Mouse (Mus musculus): ENCODE measurements around the gene 5730596B20Rik. TPM values are rescaled to one million over a fixed set of nuclear protein-coding genes. Genes with fewer than 3 reads are reported as not detected.

5730596B20Rik gene
- polyA plus RNA-seq, 1 experiment from 2014 or later, result not detected

DNA sequence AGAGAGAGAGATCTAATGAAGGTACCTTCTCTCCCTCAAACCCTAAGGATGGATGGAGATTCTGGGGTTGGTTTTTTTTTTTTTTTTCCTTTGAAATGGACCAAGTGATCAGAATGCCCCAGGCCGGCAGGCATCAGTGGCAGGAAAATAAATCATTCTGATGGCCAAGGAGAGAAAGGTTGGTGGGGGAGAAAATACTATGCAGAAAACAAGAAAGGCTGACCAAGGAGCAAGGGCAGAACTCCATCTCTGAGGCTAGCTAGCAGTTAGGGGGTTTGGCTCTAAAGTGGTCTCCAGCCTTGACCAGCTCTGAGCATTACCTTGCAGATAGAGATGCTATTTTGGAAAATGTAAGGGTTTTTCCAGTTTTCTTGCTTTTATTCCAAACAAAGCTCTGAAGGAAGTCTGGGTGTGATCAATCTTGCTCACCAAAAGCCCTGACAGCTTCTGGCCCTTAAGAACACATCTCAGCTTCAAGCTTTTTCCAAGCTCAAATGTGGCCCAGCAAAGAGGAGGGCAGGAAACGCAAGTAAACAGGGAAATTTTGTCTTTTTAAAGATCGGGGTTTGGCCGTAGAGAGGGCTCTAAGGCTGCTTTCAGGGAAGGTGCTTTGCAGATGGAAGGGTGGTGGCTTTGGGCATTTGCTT lies 10.7 kb upstream of the 5730596B20Rik start:
- no peak overlapping the region for H3K27ac ChIP-seq
- no peaks in the 10 kb centered on the region for H3K36me3 ChIP-seq (ENCODE audit: inconsistent target)
- no peaks in the 10 kb centered on the region for H3K79me2 ChIP-seq (ENCODE audit: inconsistent target)
- 96% methylated on average over 3 of the region's 4 CpGs for WGBS (ENCODE audit: missing documents)
- no peak overlapping the region for H3K4me3 ChIP-seq (ENCODE audit: inconsistent target)

DNA sequence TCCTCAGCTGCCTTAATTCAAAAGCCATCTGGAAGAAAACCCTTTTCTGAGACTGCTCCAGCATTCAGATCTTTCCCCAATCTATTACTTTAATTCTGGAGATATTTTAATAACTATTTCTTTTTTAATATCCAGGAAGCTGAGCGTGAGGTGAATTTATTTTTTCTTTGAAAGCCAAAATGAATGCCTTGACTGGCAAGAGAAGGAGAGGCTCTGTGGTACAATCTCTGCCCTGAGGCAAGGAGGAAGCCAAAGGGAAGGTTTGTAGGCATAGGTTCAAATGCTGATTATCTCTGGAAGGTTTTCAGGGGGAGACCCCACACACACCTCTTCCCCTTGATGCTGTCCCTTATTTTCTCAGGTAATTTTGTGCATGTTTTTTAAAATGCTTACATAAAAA lies 10.1 kb upstream of the 5730596B20Rik start:
- Histone ChIP-seq H3K27ac (no peak overlapping the region), H3K36me3 (ENCODE audit: inconsistent target) (no peaks in the 10 kb centered on the region), H3K79me2 (ENCODE audit: inconsistent target) (no peaks in the 10 kb centered on the region), H3K4me3 (ENCODE audit: inconsistent target) (no peak overlapping the region)
- WGBS (ENCODE audit: missing documents), result 100% methylated on average over 1 of the region's 1 CpGs

DNA sequence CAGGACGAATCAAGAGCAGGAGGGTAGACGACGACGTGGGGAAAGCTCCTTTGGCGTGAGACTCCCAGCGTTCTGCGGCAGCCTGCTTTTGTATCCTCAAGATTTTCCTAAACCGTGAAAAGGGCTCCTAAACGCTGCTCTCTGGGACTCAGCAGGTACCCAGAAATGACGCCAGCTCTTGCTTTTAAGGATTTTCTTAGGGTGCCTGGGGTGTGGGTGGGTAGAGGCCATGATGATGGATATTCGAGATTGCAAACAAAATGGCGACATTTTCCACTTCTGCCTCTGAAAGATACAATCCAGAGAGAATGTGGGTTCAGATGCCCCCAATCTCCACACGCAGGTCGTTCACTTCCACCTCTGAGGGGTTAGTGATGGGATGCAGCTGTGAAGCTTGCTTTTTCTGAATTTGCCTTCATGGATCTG lies 9.5 kb upstream of the 5730596B20Rik start:
- H3K36me3 ChIP-seq (ENCODE audit: inconsistent target), result no peaks in the 10 kb centered on the region
- H3K79me2 ChIP-seq (ENCODE audit: inconsistent target), result no peaks in the 10 kb centered on the region
- no peak overlapping the region for H3K27ac ChIP-seq
- H3K4me3 ChIP-seq (ENCODE audit: inconsistent target), result no peak overlapping the region
- WGBS (ENCODE audit: missing documents), result 95% methylated on average over 14 of the region's 14 CpGs

DNA sequence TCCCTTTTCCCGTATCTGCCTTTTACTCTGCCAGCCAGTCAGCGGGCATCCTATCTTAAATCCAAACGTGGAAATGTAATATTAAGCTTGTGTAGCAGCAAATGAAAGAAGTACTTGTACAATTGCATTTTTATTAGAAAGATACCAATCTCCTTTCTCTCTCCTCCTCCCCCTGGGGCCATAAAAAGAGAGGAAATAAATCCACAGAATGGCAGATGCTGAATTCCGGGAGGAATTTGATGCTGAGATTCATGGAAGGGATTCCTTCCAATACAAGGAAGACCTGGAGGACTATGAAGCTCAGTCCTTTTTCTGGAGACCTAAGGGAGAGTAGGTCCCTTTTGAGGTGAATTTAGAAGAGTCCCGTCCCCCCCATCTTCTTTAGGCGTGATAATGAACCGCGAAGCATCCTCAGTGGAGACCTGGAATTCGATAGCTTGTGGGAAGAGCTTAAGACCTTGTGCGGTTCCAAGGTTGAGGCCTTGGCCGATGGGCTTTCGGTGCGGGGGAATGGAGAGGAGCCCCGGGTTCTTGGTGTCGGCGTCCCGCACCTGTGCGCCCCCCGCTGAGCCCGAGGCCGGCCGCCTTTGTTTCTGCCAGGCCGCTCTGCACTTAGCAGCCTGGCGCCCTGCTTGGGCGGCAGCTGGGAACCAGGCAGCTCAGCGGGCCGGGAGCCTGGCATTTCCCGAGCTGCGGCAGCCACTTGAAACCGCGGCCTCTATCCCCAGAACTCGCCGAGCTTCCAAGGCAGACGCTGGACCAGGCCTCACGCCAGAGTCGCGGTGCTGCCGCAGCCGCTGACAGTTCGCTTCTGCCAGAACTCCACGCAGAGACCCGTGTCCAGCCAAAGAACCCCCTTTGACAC lies 8.9 kb upstream of the 5730596B20Rik start:
- WGBS (ENCODE audit: missing documents), result 92% methylated on average over 40 of the region's 42 CpGs
- Histone ChIP-seq H3K27ac (no peak overlapping the region), H3K36me3 (ENCODE audit: inconsistent target) (no peaks in the 10 kb centered on the region), H3K79me2 (ENCODE audit: inconsistent target) (no peaks in the 10 kb centered on the region), H3K4me3 (ENCODE audit: inconsistent target) (no peak overlapping the region)

- no peak overlapping the region for H3K4me3 ChIP-seq (ENCODE audit: inconsistent target)
- H3K79me2 ChIP-seq (ENCODE audit: inconsistent target), result no peaks in the 10 kb centered on the region
- 92% methylated on average over 14 of the region's 16 CpGs for WGBS (ENCODE audit: missing documents)
- no peaks in the 10 kb centered on the region for H3K36me3 ChIP-seq (ENCODE audit: inconsistent target)
- H3K27ac ChIP-seq, result no peak overlapping the region
Observed at GRCm38 (mm10) chr6:52169499-52170165, 7.7 kb upstream of the 5730596B20Rik start.

DNA sequence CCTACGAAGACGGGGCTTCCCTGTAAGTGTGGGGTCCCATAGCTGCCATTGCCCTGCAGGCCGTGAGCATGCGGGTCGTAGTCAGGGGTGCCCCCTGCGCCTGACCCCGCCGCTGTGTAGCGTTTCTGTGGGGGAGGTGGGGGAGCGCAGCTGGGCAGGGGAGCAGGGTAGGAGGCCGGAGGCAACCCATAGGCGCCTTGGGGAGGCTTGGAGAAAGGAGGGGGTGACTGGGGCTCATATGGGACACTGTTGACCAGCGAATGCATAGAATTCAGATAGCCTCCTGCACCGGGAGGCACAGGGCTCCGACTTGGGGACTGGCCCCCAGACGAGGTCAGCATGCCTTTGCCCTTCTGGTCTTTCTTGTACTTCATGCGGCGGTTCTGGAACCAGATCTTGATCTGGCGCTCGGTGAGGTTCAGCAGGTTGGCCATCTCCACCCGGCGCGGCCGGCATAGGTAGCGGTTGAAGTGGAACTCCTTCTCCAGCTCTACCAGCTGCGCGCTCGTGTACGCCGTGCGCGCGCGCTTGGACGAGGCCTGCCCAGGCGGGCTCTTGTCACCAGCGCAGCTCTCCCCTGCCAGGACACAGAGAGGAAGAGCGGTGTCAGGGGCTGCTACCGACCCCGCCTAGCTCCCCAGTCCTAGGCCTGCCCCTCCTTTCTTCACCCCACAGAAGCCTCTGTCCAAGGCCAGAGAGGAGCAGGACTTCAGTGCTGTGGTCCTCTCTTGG lies 7.0 kb upstream of the 5730596B20Rik start:
- H3K36me3 ChIP-seq (ENCODE audit: inconsistent target), result no peaks in the 10 kb centered on the region
- no peaks in the 10 kb centered on the region for H3K79me2 ChIP-seq (ENCODE audit: inconsistent target)
- H3K27ac ChIP-seq, result no peak overlapping the region
- no peak overlapping the region for H3K4me3 ChIP-seq (ENCODE audit: inconsistent target)
- WGBS (ENCODE audit: missing documents), result 90% methylated on average over 36 of the region's 40 CpGs

GRCm38 (mm10) chr6:52170898-52171223 lies 6.4 kb upstream of the 5730596B20Rik start:
- H3K79me2 ChIP-seq (ENCODE audit: inconsistent target), result no peaks in the 10 kb centered on the region
- H3K4me3 ChIP-seq (ENCODE audit: inconsistent target), result no peak overlapping the region
- WGBS (ENCODE audit: missing documents), result 74% methylated on average over 5 of the region's 5 CpGs
- no peaks in the 10 kb centered on the region for H3K36me3 ChIP-seq (ENCODE audit: inconsistent target)
- no peak overlapping the region for H3K27ac ChIP-seq

- Histone ChIP-seq H3K27ac (no peak overlapping the region), H3K79me2 (ENCODE audit: inconsistent target) (no peaks in the 10 kb centered on the region), H3K36me3 (ENCODE audit: inconsistent target) (no peaks in the 10 kb centered on the region), H3K4me3 (ENCODE audit: inconsistent target) (no peak overlapping the region)
- WGBS (ENCODE audit: missing documents), result 98% methylated on average over 4 of the region's 4 CpGs
Observed at GRCm38 (mm10) chr6:52171331-52171730, 6.0 kb upstream of the 5730596B20Rik start.

DNA sequence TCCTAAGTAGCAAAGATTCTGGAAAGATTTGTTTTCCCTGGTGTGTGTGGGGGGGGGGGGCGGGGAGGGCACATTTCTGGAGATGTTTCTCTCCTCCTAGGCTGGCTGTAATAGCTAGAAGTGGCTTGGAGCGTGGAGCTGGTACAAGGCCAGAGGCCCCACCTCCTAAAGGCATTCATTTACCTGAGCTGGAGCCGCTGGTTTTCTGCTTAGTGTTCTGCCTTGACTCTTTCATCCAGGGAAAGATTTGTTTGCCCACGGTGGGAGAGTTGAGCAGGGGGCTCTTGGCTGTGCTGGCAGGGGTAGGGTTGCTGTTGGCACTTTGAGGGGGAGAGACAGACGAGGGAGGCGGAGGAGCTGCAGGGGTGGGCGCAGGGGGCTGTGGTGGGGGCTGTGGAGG lies 5.4 kb upstream of the 5730596B20Rik start:
- Histone ChIP-seq H3K27ac (no peak overlapping the region), H3K36me3 (ENCODE audit: inconsistent target) (no peaks in the 10 kb centered on the region), H3K79me2 (ENCODE audit: inconsistent target) (no peaks in the 10 kb centered on the region), H3K4me3 (ENCODE audit: inconsistent target) (no peak overlapping the region)
- 92% methylated on average over 7 of the region's 7 CpGs for WGBS (ENCODE audit: missing documents)

GRCm38 (mm10) chr6:52172501-52172900 lies 4.8 kb upstream of the 5730596B20Rik start:
- Histone ChIP-seq H3K27ac (no peak overlapping the region), H3K36me3 (ENCODE audit: inconsistent target) (no peaks in the 10 kb centered on the region), H3K4me3 (ENCODE audit: inconsistent target) (no peak overlapping the region), H3K79me2 (ENCODE audit: inconsistent target) (no peaks in the 10 kb centered on the region)
- WGBS (ENCODE audit: missing documents), result 94% methylated on average over 29 of the region's 35 CpGs

GRCm38 (mm10) chr6:52173648-52174047 lies 3.6 kb upstream of the 5730596B20Rik start:
- H3K4me3 ChIP-seq (ENCODE audit: inconsistent target), result no peak overlapping the region
- no peaks in the 10 kb centered on the region for H3K79me2 ChIP-seq (ENCODE audit: inconsistent target)
- 86% methylated on average over 2 of the region's 4 CpGs for WGBS (ENCODE audit: missing documents)
- no peak overlapping the region for H3K27ac ChIP-seq
- no peaks in the 10 kb centered on the region for H3K36me3 ChIP-seq (ENCODE audit: inconsistent target)

GRCm38 (mm10) chr6:52174968-52175751 lies 2.1 kb upstream of the 5730596B20Rik start:
- no peak overlapping the region for H3K27ac ChIP-seq

GRCm38 (mm10) chr6:52175864-52176263 lies 1.4 kb upstream of the 5730596B20Rik start:
- no peaks in the 10 kb centered on the region for H3K79me2 ChIP-seq (ENCODE audit: inconsistent target)
- H3K27ac ChIP-seq, result no peak overlapping the region
- H3K4me3 ChIP-seq (ENCODE audit: inconsistent target), result no peak overlapping the region
- H3K36me3 ChIP-seq (ENCODE audit: inconsistent target), result no peaks in the 10 kb centered on the region
- WGBS (ENCODE audit: missing documents), result 39% methylated on average over 19 of the region's 35 CpGs

More at GRCm38 (mm10) chr6:52174968-52175751, 2.1 kb upstream of the 5730596B20Rik start:
- Histone ChIP-seq H3K36me3 (ENCODE audit: inconsistent target) (no peaks in the 10 kb centered on the region), H3K4me3 (ENCODE audit: inconsistent target) (no peak overlapping the region), H3K79me2 (ENCODE audit: inconsistent target) (no peaks in the 10 kb centered on the region)
- WGBS (ENCODE audit: missing documents), result 67% methylated on average over 32 of the region's 41 CpGs

GRCm38 (mm10) chr6:52176391-52176790 lies 907 bp upstream of the 5730596B20Rik start:
- no peaks in the 10 kb centered on the region for H3K36me3 ChIP-seq (ENCODE audit: inconsistent target)
- H3K27ac ChIP-seq, result no peak overlapping the region
- 95% methylated on average over 6 of the region's 6 CpGs for WGBS (ENCODE audit: missing documents)
- H3K79me2 ChIP-seq (ENCODE audit: inconsistent target), result no peaks in the 10 kb centered on the region
- no peak overlapping the region for H3K4me3 ChIP-seq (ENCODE audit: inconsistent target)

All from macrophage (primary cell).